In genomic region chr11:54028044-54028951, GRCm38 (mm10) we compare ENCODE assay signal across 8 mouse cellular contexts. TPM values are rescaled to one million over a fixed set of nuclear protein-coding genes. Genes with fewer than 3 reads are reported as not detected.
DNase-seq lines count a peak whose midpoint lies in the region; ATAC-seq and TF ChIP-seq lines count a peak whose summit lies in the region.

Slc22a4 (minus strand) TSS chr11:54028090.

- TF ChIP-seq EP300 in heart, postnatal 0 days (IDR thresholded peaks at IDR 0.05; ENCODE audit: low read depth): no peak
- no peak; the same call in 1 of the 2 replicates for TF ChIP-seq EP300 in liver, postnatal 0 days (IDR thresholded peaks at IDR 0.05; ENCODE audit: low read depth)
- TF ChIP-seq EP300 in stomach, postnatal 0 days (optimal IDR thresholded peaks at IDR 0.05): no peak

- ATAC-seq in G1E (ENCODE audit: extremely low read depth, insufficient number of reproducible peaks, low FRiP score, poor library complexity, severe bottlenecking): no peak
- peak; percentile 84 for ATAC-seq in forebrain, embryonic 13.5 days
- ATAC-seq in heart, postnatal 0 days (ENCODE audit: insufficient read depth, low read depth): peak; percentile 91
- peak; percentile 84 for ATAC-seq in liver, postnatal 0 days
- peak; percentile 70 for ATAC-seq in neural tube, embryonic 12.5 days (ENCODE audit: low FRiP score, low read depth)
- peak; percentile 89 for ATAC-seq in stomach, postnatal 0 days (ENCODE audit: low FRiP score, low TSS enrichment)

- DNase-seq in G1E (ENCODE audit: low spot score): peak; percentile 43
- peak; percentile 84 for DNase-seq in cerebellum, adult 11 months
- DNase-seq in heart, postnatal 0 days (ENCODE audit: low spot score): peak; percentile 70
- peak; percentile 83 to 90 for DNase-seq in kidney, postnatal 4 days
- peak; percentile 90 for DNase-seq in liver, postnatal 0 days
- DNase-seq in stomach, postnatal 0 days (ENCODE audit: low spot score): peak; percentile 87

- 2% methylated on average over 59 of the region's 61 CpGs for WGBS in forebrain, embryonic 13.5 days
- WGBS in heart, postnatal 0 days: 2% methylated on average over 61 of the region's 61 CpGs
- 3% methylated on average over 58 of the region's 61 CpGs for WGBS in liver, postnatal 0 days (ENCODE audit: insufficient replicate concordance)
- WGBS in neural tube, embryonic 12.5 days: 1% methylated on average over 61 of the region's 61 CpGs
- 4% methylated on average over 61 of the region's 61 CpGs for WGBS in stomach, postnatal 0 days

- H3K27ac ChIP-seq in forebrain, embryonic 13.5 days: no peak within 1 kb of the TSS
- H3K27ac ChIP-seq in heart, postnatal 0 days (ENCODE audit: low read depth): peak within 1 kb of the TSS; percentile 33
- peak within 1 kb of the TSS; percentile 91 for H3K27ac ChIP-seq in liver, postnatal 0 days (ENCODE audit: low read depth)
- H3K27ac ChIP-seq in neural tube, embryonic 12.5 days: no peak within 1 kb of the TSS
- peak within 1 kb of the TSS; percentile 35; the same call in 1 of the 2 replicates for H3K27ac ChIP-seq in stomach, postnatal 0 days (replicated peaks)

- H3K4me2 ChIP-seq in forebrain, embryonic 13.5 days: peak within 1 kb of the TSS; percentile 94
- H3K4me2 ChIP-seq in heart, postnatal 0 days (ENCODE audit: low read depth, low read length): peak within 1 kb of the TSS; percentile 71
- peak within 1 kb of the TSS; percentile 81 for H3K4me2 ChIP-seq in liver, postnatal 0 days (ENCODE audit: low read depth, low read length)
- H3K4me2 ChIP-seq in neural tube, embryonic 12.5 days (replicated peaks): peak within 1 kb of the TSS; percentile 95
- H3K4me2 ChIP-seq in stomach, postnatal 0 days (replicated peaks; ENCODE audit: low read depth): peak within 1 kb of the TSS; percentile 83

- H3K36me3 ChIP-seq in G1E (replicated peaks): no peaks in the 10 kb centered on the region
- no peaks in the 10 kb centered on the region for H3K36me3 ChIP-seq in forebrain, embryonic 13.5 days (ENCODE audit: poor library complexity, severe bottlenecking)
- H3K36me3 ChIP-seq in heart, postnatal 0 days (replicated peaks; ENCODE audit: control insufficient read depth, insufficient read depth, low read length): no peaks in the 10 kb centered on the region
- H3K36me3 ChIP-seq in liver, postnatal 0 days (replicated peaks; ENCODE audit: insufficient read depth, low read length): peaks cover 4% of the 10 kb centered on the region; the same call in 1 of the 2 replicates
- no peaks in the 10 kb centered on the region for H3K36me3 ChIP-seq in neural tube, embryonic 12.5 days
- no peaks in the 10 kb centered on the region for H3K36me3 ChIP-seq in stomach, postnatal 0 days (ENCODE audit: control insufficient read depth, insufficient read depth, low read length)

- no peaks in the 10 kb centered on the region for H3K9me3 ChIP-seq in G1E (replicated peaks)
- no peaks in the 10 kb centered on the region for H3K9me3 ChIP-seq in forebrain, embryonic 13.5 days (replicated peaks)
- no peaks in the 10 kb centered on the region for H3K9me3 ChIP-seq in heart, postnatal 0 days (replicated peaks; ENCODE audit: control insufficient read depth, low read length)
- H3K9me3 ChIP-seq in liver, postnatal 0 days (ENCODE audit: low read length): no peaks in the 10 kb centered on the region
- H3K9me3 ChIP-seq in neural tube, embryonic 12.5 days: no peaks in the 10 kb centered on the region
- no peaks in the 10 kb centered on the region for H3K9me3 ChIP-seq in stomach, postnatal 0 days (ENCODE audit: control insufficient read depth, low read length)

- peaks cover 22% of the 10 kb centered on the region for H3K27me3 ChIP-seq in G1E (ENCODE audit: insufficient read depth, low read length)
- H3K27me3 ChIP-seq in forebrain, embryonic 13.5 days: peaks cover 38% of the 10 kb centered on the region
- H3K27me3 ChIP-seq in heart, postnatal 0 days (ENCODE audit: control insufficient read depth, insufficient read depth, low read length): peaks cover 9% of the 10 kb centered on the region; the same call in 1 of the 2 replicates
- no peaks in the 10 kb centered on the region for H3K27me3 ChIP-seq in liver, postnatal 0 days (ENCODE audit: insufficient read depth, low read length)
- peaks cover 25% of the 10 kb centered on the region for H3K27me3 ChIP-seq in neural tube, embryonic 12.5 days (replicated peaks)
- no peaks in the 10 kb centered on the region for H3K27me3 ChIP-seq in stomach, postnatal 0 days (ENCODE audit: control insufficient read depth, insufficient read depth, low read length)

- H3K4me3 ChIP-seq in G1E (ENCODE audit: low read depth, low read length): peak within 1 kb of the TSS; percentile 74
- H3K4me3 ChIP-seq in forebrain, embryonic 13.5 days: peak within 1 kb of the TSS; percentile 57
- H3K4me3 ChIP-seq in heart, postnatal 0 days (ENCODE audit: low read depth, low read length): peak within 1 kb of the TSS; percentile 44
- H3K4me3 ChIP-seq in liver, postnatal 0 days (ENCODE audit: low read depth, low read length): peak within 1 kb of the TSS; percentile 58
- H3K4me3 ChIP-seq in neural tube, embryonic 12.5 days: peak within 1 kb of the TSS; percentile 52
- H3K4me3 ChIP-seq in stomach, postnatal 0 days (ENCODE audit: low read depth, low read length): peak within 1 kb of the TSS; percentile 46

- H3K9ac ChIP-seq in forebrain, embryonic 13.5 days: peak within 1 kb of the TSS; percentile 73
- H3K9ac ChIP-seq in heart, postnatal 0 days (replicated peaks; ENCODE audit: low read depth, low read length): peak within 1 kb of the TSS; percentile 39; the same call in 1 of the 2 replicates
- H3K9ac ChIP-seq in liver, postnatal 0 days (replicated peaks): peak within 1 kb of the TSS; percentile 81
- H3K9ac ChIP-seq in neural tube, embryonic 12.5 days: peak within 1 kb of the TSS; percentile 64
- H3K9ac ChIP-seq in stomach, postnatal 0 days (ENCODE audit: low read length): peak within 1 kb of the TSS; percentile 54

- peaks cover 63% of the 10 kb centered on the region for H3K4me1 ChIP-seq in G1E (ENCODE audit: insufficient read depth, low read depth, low read length)
- H3K4me1 ChIP-seq in forebrain, embryonic 13.5 days: peaks cover 14% of the 10 kb centered on the region
- 0 out of 2 replicates have a peak, but pooled peaks cover 8% of the 10 kb centered on the region for H3K4me1 ChIP-seq in heart, postnatal 0 days (ENCODE audit: control insufficient read depth, insufficient read depth)
- H3K4me1 ChIP-seq in liver, postnatal 0 days (ENCODE audit: insufficient read depth): peaks cover 29% of the 10 kb centered on the region
- peaks cover 11% of the 10 kb centered on the region for H3K4me1 ChIP-seq in neural tube, embryonic 12.5 days
- H3K4me1 ChIP-seq in stomach, postnatal 0 days (replicated peaks; ENCODE audit: control insufficient read depth, insufficient read depth): 0 out of 2 replicates have a peak, but pooled peaks cover 7% of the 10 kb centered on the region

- TF ChIP-seq CTCF in G1E (IDR thresholded peaks at IDR 0.05; ENCODE audit: low read depth, low read length): no peak
- TF ChIP-seq CTCF in heart, postnatal 0 days (IDR thresholded peaks at IDR 0.05; ENCODE audit: low read depth): peak; percentile 29
- peak; percentile 63 for TF ChIP-seq CTCF in liver, postnatal 0 days (IDR thresholded peaks at IDR 0.05; ENCODE audit: low read depth)
- peak; percentile 58 for TF ChIP-seq CTCF in stomach, postnatal 0 days (IDR thresholded peaks at IDR 0.05; ENCODE audit: low read depth)

RNA-seq across cellular contexts. Expression of gene Slc22a4, which starts in this region (rescaled TPM):
- total RNA-seq in G1E (2014; fragmentation: Nextera tagmentation) (not detected in 2 replicates), G1E (2017) (0.06 TPM in 1 of 2 replicates, not detected in the other)
- polyA plus RNA-seq in G1E (2012): not detected in 2 replicates
- polyA plus RNA-seq in forebrain, embryonic 13.5 days (2015; fragmentation: Nextera tagmentation; extraction: Ambion mirVana): 0.21 and 0.74 TPM in 2 replicates
- 2.1 TPM in 2 replicates for total RNA-seq in heart, postnatal 0 days (2014; rRNA removed; ENCODE audit: low replicate concordance)
- 0.70 and 0.96 TPM in 2 replicates for polyA plus RNA-seq in heart, postnatal 0 days (2015; fragmentation: Nextera tagmentation; extraction: Ambion mirVana)
- polyA plus RNA-seq in liver, postnatal 0 days (2015; fragmentation: Nextera tagmentation; extraction: Ambion mirVana): 12.9 and 13.4 TPM in 2 replicates
- 1.5 and 2.3 TPM in 2 replicates for polyA plus RNA-seq in neural tube, embryonic 12.5 days (2016; fragmentation: Nextera tagmentation; extraction: Ambion mirVana)
- 2.1 and 2.5 TPM in 2 replicates for polyA plus RNA-seq in stomach, postnatal 0 days (2015; fragmentation: Nextera tagmentation; extraction: Ambion mirVana)

Comparison
In these comparisons a context has a peak if more than half of its experiments do, and no peak if none do; other contexts are left out.
1. Peak in DNase-seq and H3K4me3 ChIP-seq in G1E; RNA of the gene not detected or under 1 TPM.
2. Peak in ATAC-seq, H3K4me3 ChIP-seq, H3K9ac ChIP-seq and H3K4me2 ChIP-seq in forebrain, embryonic 13.5 days; RNA of the gene not detected or under 1 TPM.
3. H3K27ac ChIP-seq: peak in heart, postnatal 0 days (single experiment), liver, postnatal 0 days (single experiment) and stomach, postnatal 0 days (single experiment); none in forebrain, embryonic 13.5 days (single experiment) and neural tube, embryonic 12.5 days (single experiment).
4. Peak in every context shown above with its lines, with median percentiles within 50 percentile points of each other: DNase-seq, H3K4me3 ChIP-seq, H3K4me2 ChIP-seq and H3K9ac ChIP-seq.